Mouse (Mus musculus) A20 (cell line): ENCODE results near the gene AF067061.
A peak's percentile ranks its signal among the peaks of the same experiment; 100 is the strongest.
"Not testable (repeated sequence)": the region's sequence is repeated elsewhere in the genome, so short reads cannot be mapped to it uniquely, and the experiment has no call there.

ENCODE experiments used
- DNase-seq: peaks from one replicate; pipeline ENCODE4 v3.0.0-alpha.2; 2011; ENCODE audit warnings: low read depth, low spot score

Gene AF067061

GRCm38 (mm10) chr13:120262870-120263269, at the start of gene AF067061:
AF067061 (plus strand) TSS chr13:120263114.
- DNase-seq: not testable (repeated sequence)

- DNase-seq: not testable (repeated sequence)
Observed at GRCm38 (mm10) chr13:120215847-120216246, 47.1 kb upstream of the AF067061 start, which contains the start of gene Gm21762. Gm21762 (minus strand) TSS chr13:120215947.

DNA sequence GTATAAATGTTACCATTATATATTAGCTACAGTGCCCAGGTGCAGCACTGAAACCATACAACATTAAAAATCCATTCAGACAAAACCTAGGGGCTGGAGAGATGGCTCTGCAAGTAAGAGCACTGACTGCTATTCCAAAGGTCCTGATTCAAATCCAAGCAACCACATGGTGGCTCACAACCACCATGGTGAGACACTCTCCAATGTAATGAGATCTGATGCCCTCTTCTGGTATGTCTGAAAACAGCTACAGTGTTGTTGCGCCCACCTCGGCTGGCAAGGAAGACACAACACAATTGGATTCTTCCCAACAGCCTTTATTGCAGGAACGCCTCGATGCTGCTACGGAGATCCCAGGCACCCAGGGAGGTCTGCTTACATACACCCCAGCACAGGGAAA, 42.0 kb upstream of the AF067061 start:
- DNase-seq: not testable (repeated sequence)

- not testable (repeated sequence) for DNase-seq
Observed at GRCm38 (mm10) chr13:120223012-120223659, 39.8 kb upstream of the AF067061 start.

DNA sequence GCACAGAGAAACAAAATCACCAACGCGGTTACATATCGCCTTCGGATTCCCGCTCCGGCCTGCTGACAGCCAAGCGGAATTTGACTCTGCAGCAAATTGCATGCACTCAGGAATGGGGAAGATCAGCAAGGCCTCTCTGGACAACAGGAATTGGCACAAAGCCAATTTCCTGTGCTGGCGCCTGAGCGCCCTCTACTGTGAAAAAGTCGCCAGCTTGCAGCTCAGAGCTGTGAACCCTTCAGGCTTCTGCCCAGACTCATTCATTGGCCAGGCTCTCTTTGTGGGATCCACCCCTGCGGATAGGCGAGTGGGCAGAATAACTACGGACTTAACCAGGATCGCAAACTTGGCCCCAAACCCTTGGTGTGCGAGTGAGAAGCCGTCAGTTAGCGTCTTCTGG, 31.1 kb upstream of the AF067061 start:
- DNase-seq: not testable (repeated sequence)

DNA sequence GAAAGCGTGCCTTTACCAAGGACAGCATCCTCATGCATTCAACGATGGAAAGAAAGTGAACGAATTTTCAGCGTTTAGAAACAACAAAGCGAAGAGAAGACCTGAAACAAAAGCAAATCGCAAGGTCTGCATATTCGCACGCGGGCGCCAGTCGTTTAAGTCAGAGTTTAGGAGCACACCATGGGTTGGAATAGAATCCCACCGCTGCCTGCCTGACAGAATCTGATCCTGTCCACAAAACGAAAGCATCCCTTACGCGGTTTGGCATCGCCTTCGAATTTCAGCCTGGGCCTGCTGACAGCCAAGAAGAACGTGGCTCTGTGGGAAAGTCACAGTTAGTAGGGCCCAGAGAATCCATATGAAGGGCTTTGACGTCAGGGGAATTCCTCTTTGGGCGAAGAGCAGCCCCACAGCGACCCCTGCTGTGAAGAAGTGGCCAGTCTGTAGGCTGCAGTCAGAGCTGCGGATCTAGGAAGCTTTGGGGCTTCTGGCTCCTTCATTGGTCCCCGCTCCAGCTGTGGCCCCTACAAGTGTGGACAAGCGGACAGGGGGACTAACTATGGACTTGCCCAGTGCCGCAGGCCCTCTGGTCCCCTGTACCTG, 30.4 kb upstream of the AF067061 start:
- DNase-seq: peak; percentile 53

DNA sequence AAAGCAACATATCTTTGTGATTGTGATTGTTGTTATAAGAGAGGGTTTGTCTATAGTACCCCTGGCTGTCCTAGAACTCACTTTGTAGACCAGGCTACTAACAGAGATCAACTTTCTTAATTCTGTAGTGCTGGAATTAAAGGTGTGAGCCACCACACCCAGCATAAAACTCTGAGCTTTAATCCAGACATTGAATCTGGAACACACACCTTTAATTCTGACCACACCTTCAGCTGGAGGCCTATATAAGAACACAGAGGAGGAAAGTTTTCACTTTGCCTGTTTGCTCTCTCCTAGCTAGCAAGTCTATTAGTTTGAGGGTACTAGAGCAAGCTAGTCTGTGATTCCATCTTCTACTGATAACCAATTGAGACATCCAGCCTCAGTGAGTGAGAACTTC, 24.1 kb upstream of the AF067061 start, which contains the start of gene Gm21731:
Gene Gm21731, plus strand, starts transcription at position 301 of the 400 bp plus-strand sequence.
- DNase-seq: not testable (repeated sequence)

DNA sequence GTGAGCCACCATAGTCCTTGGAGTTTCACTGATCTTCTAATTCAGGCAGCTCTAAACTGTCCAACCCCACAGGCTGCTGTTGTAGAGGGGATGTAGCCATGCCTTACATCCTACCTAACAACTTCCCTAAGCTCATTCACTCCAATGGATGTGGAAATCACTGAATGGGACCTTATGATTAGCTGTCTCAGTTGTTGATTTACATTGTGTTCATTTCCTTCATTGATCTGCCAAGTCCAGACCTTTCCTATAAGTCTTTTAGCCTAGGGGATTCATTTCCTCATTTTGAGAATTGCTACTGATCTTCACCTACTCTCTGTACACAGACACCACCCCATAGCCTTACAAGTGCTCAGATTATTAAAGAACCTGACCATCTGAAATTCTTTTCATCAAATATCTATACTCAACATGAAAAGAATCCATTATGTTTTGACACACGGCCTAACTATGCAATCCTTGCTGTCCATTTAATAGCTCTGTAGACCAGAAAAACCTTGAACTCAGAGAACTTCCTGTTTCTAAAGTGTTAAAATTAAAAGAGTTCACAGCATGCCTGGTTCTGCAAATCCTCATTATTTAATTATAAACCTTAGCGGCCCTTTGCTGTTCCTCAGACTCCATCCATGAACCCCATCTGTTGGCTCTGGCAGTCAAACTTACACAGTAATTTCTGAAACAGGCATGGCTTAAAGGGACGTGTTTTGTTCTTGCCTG, 11.5 kb upstream of the AF067061 start:
- peak; percentile 48 for DNase-seq

DNA sequence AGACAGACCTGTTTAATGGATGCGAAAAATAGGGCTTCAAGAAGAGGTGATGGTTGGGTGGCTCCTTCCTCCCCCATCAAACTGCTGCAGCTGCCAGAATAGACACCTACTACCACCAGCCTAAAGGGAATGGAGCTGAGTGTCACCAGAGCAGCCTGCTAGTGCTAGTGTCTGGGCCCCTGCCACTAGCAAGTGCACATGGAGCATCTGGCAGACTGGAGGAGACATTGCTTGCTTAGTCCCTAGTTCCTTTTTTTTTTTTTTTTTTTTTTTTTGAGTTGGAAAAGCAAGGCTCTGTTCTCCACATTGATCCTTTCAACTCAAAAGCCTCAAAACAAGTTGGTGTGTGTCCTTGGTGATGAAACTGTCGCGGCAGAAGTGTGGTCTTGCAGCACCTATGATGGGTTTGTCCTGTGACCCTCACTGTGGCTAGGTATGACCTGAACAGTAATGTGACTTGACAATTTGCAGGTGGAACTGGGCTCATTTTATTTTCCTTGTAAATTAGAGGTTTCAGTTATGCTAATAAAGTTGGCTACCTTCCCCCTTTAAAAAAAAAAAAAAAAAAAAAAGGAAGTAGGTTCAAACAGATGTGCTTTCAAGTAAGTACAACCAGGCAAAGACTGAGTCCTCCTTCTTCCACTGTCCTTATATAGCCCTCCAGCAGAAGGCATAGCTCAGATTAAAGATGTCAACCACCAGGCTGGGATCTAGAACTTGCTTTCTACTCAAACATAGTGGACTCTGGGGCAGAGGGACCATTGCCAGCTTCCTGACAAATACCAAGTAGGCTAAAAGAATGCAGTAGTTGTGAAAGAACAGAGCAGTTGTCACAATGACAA, 3.9 kb upstream of the AF067061 start:
- peak; percentile 92 for DNase-seq

GRCm38 (mm10) chr13:120259718-120260117, 3.2 kb upstream of the AF067061 start:
- peak; percentile 83 for DNase-seq

DNA sequence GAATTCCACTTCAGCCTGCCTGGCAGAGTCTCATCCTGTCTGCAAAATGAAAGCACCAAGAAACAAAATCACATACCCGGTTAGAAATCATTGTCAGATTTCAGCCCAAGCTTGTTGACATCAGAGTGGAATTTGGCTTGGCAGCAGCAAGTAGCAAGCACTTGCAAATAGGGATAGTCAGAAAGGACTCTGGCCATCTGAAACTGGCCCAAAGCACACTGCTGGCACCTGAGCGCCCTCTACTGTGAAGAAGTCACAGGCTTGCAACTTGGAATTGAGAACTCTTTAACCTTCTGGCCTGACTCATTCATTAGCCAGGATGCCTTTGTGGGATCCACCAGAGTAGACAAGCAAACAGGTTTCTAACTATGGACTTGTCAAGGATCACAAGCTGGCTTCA, 14.9 kb downstream of the AF067061 start:
- peak; percentile 39 for DNase-seq

DNA sequence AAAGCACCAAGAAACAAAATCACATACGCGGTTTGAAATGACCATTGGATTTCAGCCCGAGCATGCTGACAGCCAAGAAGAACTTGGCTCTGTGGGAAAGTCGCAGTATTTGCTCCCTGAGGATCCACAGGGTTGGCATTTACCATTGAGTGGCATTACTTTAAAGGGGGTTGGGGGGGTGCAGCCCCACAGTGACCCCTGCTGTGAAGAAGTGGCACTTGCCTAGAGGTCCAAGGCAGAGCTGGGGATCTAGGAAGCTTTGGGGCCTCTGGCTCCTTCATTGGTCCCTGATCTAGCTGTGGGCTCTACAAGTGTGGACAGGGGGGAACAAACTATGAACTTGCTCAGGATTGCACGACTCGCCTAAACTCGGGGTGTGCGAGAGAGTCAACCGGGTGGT, 15.9 kb downstream of the AF067061 start:
- DNase-seq: peak; percentile 27

GRCm38 (mm10) chr13:120299324-120299894, 36.5 kb downstream of the AF067061 start:
- DNase-seq: peak; percentile 66

GRCm38 (mm10) chr13:120299991-120300442, 37.1 kb downstream of the AF067061 start, which contains the start of gene BC147527:
BC147527 (plus strand) TSS chr13:120300392.
- DNase-seq: peak; percentile 88

GRCm38 (mm10) chr13:120300853-120301252, 37.9 kb downstream of the AF067061 start:
- DNase-seq: no peak

GRCm38 (mm10) chr13:120310749-120311148, 47.8 kb downstream of the AF067061 start:
- no peak for DNase-seq

- peak; percentile 52 for DNase-seq
Observed at GRCm38 (mm10) chr13:120313584-120313983, 50.7 kb downstream of the AF067061 start.
